Mouse (Mus musculus): ENCODE results near the gene 2900011O08Rik. TPM values are rescaled to one million over a fixed set of nuclear protein-coding genes. Genes with fewer than 3 reads are reported as not detected.

Gene 2900011O08Rik
- polyA plus RNA-seq, 1 experiment from 2014 or later, result 206 TPM

GRCm38 (mm10) chr16:14021166-14021822 is 34.9 kb downstream of the 2900011O08Rik start:
- Histone ChIP-seq H3K4me1 (ENCODE audit: control insufficient read depth, insufficient read depth, low read depth, low read length) (no peaks in the 10 kb centered on the region), H3K27ac (ENCODE audit: low read depth, low read length) (no peak overlapping the region), H3K36me3 (ENCODE audit: control insufficient read depth, insufficient read depth, low read length) (no peaks in the 10 kb centered on the region), H3K9me3 (ENCODE audit: control insufficient read depth, low read length) (no peaks in the 10 kb centered on the region), H3K4me2 (ENCODE audit: low read length) (no peak overlapping the region), H3K9ac (ENCODE audit: low read depth, low read length) (no peak overlapping the region), H3K4me3 (ENCODE audit: low read length) (no peak overlapping the region), H3K27me3 (replicated peaks; ENCODE audit: control insufficient read depth, insufficient read depth, low read length) (no peaks in the 10 kb centered on the region)
- WGBS, result 84% methylated on average over 3 of the region's 3 CpGs
- ATAC-seq, result no peak

- no peak overlapping the region for H3K4me3 ChIP-seq (ENCODE audit: low read length)
- H3K4me1 ChIP-seq (ENCODE audit: control insufficient read depth, insufficient read depth, low read depth, low read length), result no peaks in the 10 kb centered on the region
- no peaks in the 10 kb centered on the region for H3K9me3 ChIP-seq (ENCODE audit: control insufficient read depth, low read length)
- no peak overlapping the region for H3K9ac ChIP-seq (ENCODE audit: low read depth, low read length)
- H3K4me2 ChIP-seq (ENCODE audit: low read length), result no peak overlapping the region
- 41% methylated on average over 2 of the region's 2 CpGs for WGBS
- 0 out of 2 replicates have a peak, but pooled peaks cover 2% of the 10 kb centered on the region for H3K36me3 ChIP-seq (ENCODE audit: control insufficient read depth, insufficient read depth, low read length)
- H3K27ac ChIP-seq (ENCODE audit: low read depth, low read length), result no peak overlapping the region
- no peak for ATAC-seq
- H3K27me3 ChIP-seq (replicated peaks; ENCODE audit: control insufficient read depth, insufficient read depth, low read length), result no peaks in the 10 kb centered on the region
These were observed 38.9 kb downstream of the 2900011O08Rik start for GRCm38 (mm10) chr16:14025091-14025990.

- Histone ChIP-seq H3K4me2 (ENCODE audit: low read length) (no peak overlapping the region), H3K36me3 (ENCODE audit: control insufficient read depth, insufficient read depth, low read length) (0 out of 2 replicates have a peak, but pooled peaks cover 2% of the 10 kb centered on the region), H3K4me1 (ENCODE audit: control insufficient read depth, insufficient read depth, low read depth, low read length) (no peaks in the 10 kb centered on the region), H3K27ac (ENCODE audit: low read depth, low read length) (no peak overlapping the region), H3K9me3 (ENCODE audit: control insufficient read depth, low read length) (no peaks in the 10 kb centered on the region), H3K27me3 (replicated peaks; ENCODE audit: control insufficient read depth, insufficient read depth, low read length) (no peaks in the 10 kb centered on the region), H3K4me3 (ENCODE audit: low read length) (no peak overlapping the region), H3K9ac (ENCODE audit: low read depth, low read length) (no peak overlapping the region)
- 55% methylated on average over 2 of the region's 2 CpGs for WGBS
- ATAC-seq, result no peak
These were observed 42.7 kb downstream of the 2900011O08Rik start for GRCm38 (mm10) chr16:14029072-14029471.

GRCm38 (mm10) chr16:14029851-14030250 is 43.4 kb downstream of the 2900011O08Rik start:
- Histone ChIP-seq H3K27me3 (replicated peaks; ENCODE audit: control insufficient read depth, insufficient read depth, low read length) (no peaks in the 10 kb centered on the region), H3K4me3 (ENCODE audit: low read length) (no peak overlapping the region), H3K9me3 (ENCODE audit: control insufficient read depth, low read length) (no peaks in the 10 kb centered on the region), H3K9ac (ENCODE audit: low read depth, low read length) (no peak overlapping the region), H3K4me1 (ENCODE audit: control insufficient read depth, insufficient read depth, low read depth, low read length) (no peaks in the 10 kb centered on the region), H3K36me3 (ENCODE audit: control insufficient read depth, insufficient read depth, low read length) (0 out of 2 replicates have a peak, but pooled peaks cover 2% of the 10 kb centered on the region), H3K4me2 (ENCODE audit: low read length) (no peak overlapping the region), H3K27ac (ENCODE audit: low read depth, low read length) (no peak overlapping the region)
- 55% methylated on average over 2 of the region's 2 CpGs for WGBS
- ATAC-seq, result no peak

- Histone ChIP-seq H3K4me2 (ENCODE audit: low read length) (no peak overlapping the region), H3K9me3 (ENCODE audit: control insufficient read depth, low read length) (no peaks in the 10 kb centered on the region), H3K36me3 (ENCODE audit: control insufficient read depth, insufficient read depth, low read length) (0 out of 2 replicates have a peak, but pooled peaks cover 2% of the 10 kb centered on the region), H3K27ac (ENCODE audit: low read depth, low read length) (no peak overlapping the region), H3K4me3 (ENCODE audit: low read length) (no peak overlapping the region), H3K9ac (ENCODE audit: low read depth, low read length) (no peak overlapping the region), H3K27me3 (replicated peaks; ENCODE audit: control insufficient read depth, insufficient read depth, low read length) (no peaks in the 10 kb centered on the region), H3K4me1 (ENCODE audit: control insufficient read depth, insufficient read depth, low read depth, low read length) (no peaks in the 10 kb centered on the region)
- 81% methylated on average over 4 of the region's 4 CpGs for WGBS
- no peak for ATAC-seq
These were observed 44.2 kb downstream of the 2900011O08Rik start for GRCm38 (mm10) chr16:14030650-14031049.

GRCm38 (mm10) chr16:14033076-14033475 is 46.7 kb downstream of the 2900011O08Rik start:
- WGBS, result 94% methylated on average over 4 of the region's 4 CpGs
- Histone ChIP-seq H3K27me3 (replicated peaks; ENCODE audit: control insufficient read depth, insufficient read depth, low read length) (no peaks in the 10 kb centered on the region), H3K27ac (ENCODE audit: low read depth, low read length) (no peak overlapping the region), H3K9ac (ENCODE audit: low read depth, low read length) (no peak overlapping the region), H3K36me3 (ENCODE audit: control insufficient read depth, insufficient read depth, low read length) (no peaks in the 10 kb centered on the region), H3K4me3 (ENCODE audit: low read length) (no peak overlapping the region), H3K4me1 (ENCODE audit: control insufficient read depth, insufficient read depth, low read depth, low read length) (no peaks in the 10 kb centered on the region), H3K9me3 (ENCODE audit: control insufficient read depth, low read length) (no peaks in the 10 kb centered on the region), H3K4me2 (ENCODE audit: low read length) (no peak overlapping the region)
- ATAC-seq, result no peak

GRCm38 (mm10) chr16:14042421-14042820 is 56.0 kb downstream of the 2900011O08Rik start:
- Histone ChIP-seq H3K36me3 (ENCODE audit: control insufficient read depth, insufficient read depth, low read length) (no peaks in the 10 kb centered on the region), H3K27me3 (replicated peaks; ENCODE audit: control insufficient read depth, insufficient read depth, low read length) (no peaks in the 10 kb centered on the region), H3K27ac (ENCODE audit: low read depth, low read length) (no peak overlapping the region), H3K4me3 (ENCODE audit: low read length) (no peak overlapping the region), H3K4me1 (ENCODE audit: control insufficient read depth, insufficient read depth, low read depth, low read length) (no peaks in the 10 kb centered on the region), H3K9ac (ENCODE audit: low read depth, low read length) (no peak overlapping the region), H3K4me2 (ENCODE audit: low read length) (no peak overlapping the region), H3K9me3 (ENCODE audit: control insufficient read depth, low read length) (no peaks in the 10 kb centered on the region)
- no peak for ATAC-seq
- 96% methylated on average over 2 of the region's 2 CpGs for WGBS

- H3K27me3 ChIP-seq (replicated peaks; ENCODE audit: control insufficient read depth, insufficient read depth, low read length), result no peaks in the 10 kb centered on the region
- WGBS, result 69% methylated on average over 8 of the region's 8 CpGs
- H3K4me2 ChIP-seq (ENCODE audit: low read length), result no peak overlapping the region
- H3K36me3 ChIP-seq (ENCODE audit: control insufficient read depth, insufficient read depth, low read length), result no peaks in the 10 kb centered on the region
- H3K4me3 ChIP-seq (ENCODE audit: low read length), result no peak overlapping the region
- no peaks in the 10 kb centered on the region for H3K9me3 ChIP-seq (ENCODE audit: control insufficient read depth, low read length)
- no peak overlapping the region for H3K9ac ChIP-seq (ENCODE audit: low read depth, low read length)
- ATAC-seq, result no peak
- no peaks in the 10 kb centered on the region for H3K4me1 ChIP-seq (ENCODE audit: control insufficient read depth, insufficient read depth, low read depth, low read length)
- no peak overlapping the region for H3K27ac ChIP-seq (ENCODE audit: low read depth, low read length)
These were observed 58.3 kb downstream of the 2900011O08Rik start for GRCm38 (mm10) chr16:14044695-14045094.

GRCm38 (mm10) chr16:14046224-14046756 is 59.9 kb downstream of the 2900011O08Rik start:
- no peaks in the 10 kb centered on the region for H3K36me3 ChIP-seq (ENCODE audit: control insufficient read depth, insufficient read depth, low read length)
- no peak for ATAC-seq
- no peak overlapping the region for H3K27ac ChIP-seq (ENCODE audit: low read depth, low read length)
- H3K9ac ChIP-seq (ENCODE audit: low read depth, low read length), result no peak overlapping the region
- H3K4me1 ChIP-seq (ENCODE audit: control insufficient read depth, insufficient read depth, low read depth, low read length), result no peaks in the 10 kb centered on the region
- no peak overlapping the region for H3K4me3 ChIP-seq (ENCODE audit: low read length)
- WGBS, result 77% methylated on average over 4 of the region's 4 CpGs
- H3K27me3 ChIP-seq (replicated peaks; ENCODE audit: control insufficient read depth, insufficient read depth, low read length), result no peaks in the 10 kb centered on the region
- H3K4me2 ChIP-seq (ENCODE audit: low read length), result no peak overlapping the region
- H3K9me3 ChIP-seq (ENCODE audit: control insufficient read depth, low read length), result no peaks in the 10 kb centered on the region
